Mouse (Mus musculus): Measurements from ENCODE around the gene Pop4. TPM values are rescaled to one million over a fixed set of nuclear protein-coding genes. Genes with fewer than 3 reads are reported as not detected.

The Pop4 gene
- 10 to 100 TPM; 49.4 to 60.5 TPM for total RNA-seq (2023)

DNA sequence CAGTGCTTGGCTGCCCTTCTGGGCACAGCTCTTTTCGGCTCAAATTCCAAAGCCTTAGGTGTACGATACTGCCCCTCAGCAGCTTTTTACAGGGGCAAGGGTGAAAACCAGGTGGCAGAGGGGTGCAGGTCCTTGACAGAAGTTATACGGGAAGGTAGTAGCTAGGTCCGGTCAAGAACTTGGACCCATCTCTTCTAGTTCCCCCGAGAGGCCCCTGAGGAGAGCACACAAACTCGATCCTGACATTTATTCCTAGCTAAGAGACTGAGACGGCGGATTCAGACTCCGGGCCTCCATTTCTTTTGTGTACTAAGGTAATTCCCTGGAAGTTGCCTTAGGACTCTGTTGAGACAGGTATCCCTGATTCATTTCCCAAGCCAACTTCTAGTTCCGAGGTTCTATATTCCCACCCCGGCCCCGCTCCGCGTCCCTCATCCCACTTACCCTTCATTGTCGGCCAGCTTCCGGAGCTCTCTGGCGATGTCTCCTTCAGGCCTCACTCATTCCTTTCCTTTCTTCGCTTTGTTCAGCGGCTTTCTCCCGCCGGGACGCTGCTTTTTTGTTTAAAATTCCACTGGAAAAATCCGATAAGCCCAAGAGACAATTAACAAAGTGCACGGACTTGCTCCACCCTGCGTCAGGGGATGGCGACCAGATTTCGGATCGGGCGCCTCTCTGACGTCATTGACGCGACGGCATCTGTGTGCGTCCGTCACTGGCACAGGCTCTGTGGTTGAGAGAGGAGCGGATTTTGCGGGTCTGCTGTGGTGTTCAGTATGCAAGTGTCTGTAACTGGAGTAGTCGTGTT lies at the start of gene Pop4:
Gene Pop4, minus strand, starts transcription at position 721 of the 808 bp plus-strand sequence.

DNA sequence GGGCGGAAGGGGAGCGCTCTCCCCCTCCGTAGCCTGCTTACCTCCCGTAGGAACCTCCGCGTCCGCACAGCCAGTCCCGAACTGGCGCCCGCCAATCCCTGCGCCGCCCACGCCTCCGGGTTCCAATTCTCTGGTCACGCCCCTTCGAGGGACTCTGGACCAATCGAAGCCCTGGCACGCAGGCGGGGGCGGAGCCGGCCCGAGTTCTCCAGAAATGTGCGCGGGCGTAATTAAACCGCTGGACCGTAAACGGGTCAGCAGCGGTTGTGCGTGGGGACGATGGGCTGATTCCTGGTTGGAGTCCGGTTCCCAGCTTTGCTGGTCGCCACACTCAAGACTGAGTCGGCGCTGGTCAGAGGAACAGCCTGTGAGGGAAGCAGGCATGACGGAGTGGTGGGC lies 43.3 kb downstream of the Pop4 start, which contains the start of gene Plekhf1:
Gene Plekhf1, minus strand, starts transcription at position 117 of the 399 bp plus-strand sequence.

Other genes starting within 250 kb of the Pop4 start
- 10 to 100 TPM; 44.4 to 49.3 TPM for gene Uri1, start 247.9 kb downstream of the Pop4 start, total RNA-seq (2023)
- 1 to 10 TPM; 3.3 to 4.8 TPM for gene Ccne1, start 163.9 kb downstream of the Pop4 start, total RNA-seq (2023)
- gene 1600014C10Rik, start 88.2 kb downstream of the Pop4 start, total RNA-seq (2023) = 10 to 100 TPM; 26.6 to 35.6 TPM
- gene Plekhf1, start 43.4 kb downstream of the Pop4 start, total RNA-seq (2023) = under 1 TPM; 0.68 to 0.79 TPM